Mouse (Mus musculus): ENCODE measurements at regions not wholly inside any gene's neighbourhood (a gene's known extent, or its start where the extent isn't known, plus 50 kb on each side); places are given as distances from the start of the nearest gene placed in this dataset.

GRCm38 (mm10) chr7:37833420-37833819, 60.0 kb upstream of the Zfp536 start:
- TF ChIP-seq POLR2A (IDR thresholded peaks at IDR 0.05; ENCODE audit: control insufficient read depth, low read depth, low read length) (no peak), CTCF (IDR thresholded peaks at IDR 0.05; ENCODE audit: control insufficient read depth, insufficient read depth, insufficient replicate concordance, low read depth, low read length) (no peak)
